Mouse (Mus musculus) CH12.LX (cell line): ENCODE measurements at regions not wholly inside any gene's neighbourhood (a gene's known extent, or its start where the extent isn't known, plus 50 kb on each side); places are given as distances from the start of the nearest gene placed in this dataset.

Experiments
- DNase-seq: peaks from one replicate; pipeline ENCODE4 v3.0.0-alpha.2; 2013; ENCODE audit errors: extremely low read depth
- H3K27ac ChIP-seq: 2 replicates; pipeline ENCODE4 v1.5.1; 2012; ENCODE audit warnings: low read depth, mild to moderate bottlenecking, control low read depth, moderate library complexity; ENCODE audit not compliant: insufficient read depth
- H3K27me3 ChIP-seq: replicated peaks from 2 replicates; pipeline ENCODE3; 2012; ENCODE audit warnings: inconsistent platforms
- H3K36me3 ChIP-seq, 2 experiments: replicated peaks in 1 of 2; 2 replicates each; pipeline versions ENCODE3 to v1.6.1; 2012; ENCODE audit warnings: inconsistent platforms in 1 of 2, low read length in 1 of 2, mild to moderate bottlenecking in 1 of 2, mixed read lengths in 1 of 2, moderate library complexity in 1 of 2; ENCODE audit not compliant: control insufficient read depth in 1 of 2, insufficient read depth in 1 of 2
- H3K4me1 ChIP-seq, 2 experiments: 2 replicates each; pipeline ENCODE4 v1.6.1; 2012; ENCODE audit warnings: inconsistent platforms in 1 of 2, moderate library complexity in 1 of 2; ENCODE audit not compliant: insufficient read depth in 2 of 2, control insufficient read depth in 1 of 2
- H3K4me2 ChIP-seq: 2 replicates; pipeline ENCODE4 v1.6.1; 2012; ENCODE audit warnings: low read depth, mild to moderate bottlenecking, control low read depth; ENCODE audit not compliant: poor library complexity, insufficient read depth, severe bottlenecking
- H3K4me3 ChIP-seq, 3 experiments: fragments of 150-350 bp in 1 of 3; sonication (generic) in 1 of 3; replicated peaks in 1 of 3; 2 replicates each; pipeline versions ENCODE3 to v1.5.1; 2011 to 2012; ENCODE audit warnings: low read depth in 2 of 3, low read length in 2 of 3, mild to moderate bottlenecking in 2 of 3, moderate library complexity in 2 of 3, control low read depth in 1 of 3, improper control_type of control experiment in 1 of 3, inconsistent platforms in 1 of 3, mixed read lengths in 1 of 3; ENCODE audit not compliant: poor library complexity in 1 of 3
- H3K79me2 ChIP-seq: replicated peaks from 2 replicates; pipeline ENCODE4 v1.6.1; 2012; ENCODE audit warnings: mild to moderate bottlenecking, moderate library complexity; ENCODE audit not compliant: control insufficient read depth, poor library complexity, insufficient read depth, severe bottlenecking; ENCODE audit errors: extremely low read depth
- H3K9ac ChIP-seq: 2 replicates; pipeline ENCODE4 v1.6.1; 2012; ENCODE audit warnings: low read depth, mild to moderate bottlenecking, control low read depth, moderate library complexity; ENCODE audit not compliant: insufficient read depth
- H3K9me3 ChIP-seq: replicated peaks from 2 replicates; pipeline ENCODE3; 2012; ENCODE audit warnings: low read length, inconsistent platforms, mixed read lengths
- CHD1 ChIP-seq: IDR thresholded peaks from 2 replicates; pipeline ENCODE4 v1.6.1; 2012; ENCODE audit warnings: low read depth, low read length, improper control_type of control experiment, inconsistent platforms
- CTCF ChIP-seq, 2 experiments: IDR thresholded peaks in 1 of 2; conservative IDR thresholded peaks in 1 of 2; 2 replicates each; pipeline ENCODE4 v1.5.1; 2011 to 2012; ENCODE audit warnings: low read depth in 2 of 2, low read length in 2 of 2, improper control_type of control experiment in 1 of 2, inconsistent platforms in 1 of 2, mild to moderate bottlenecking in 1 of 2, moderate library complexity in 1 of 2
- ELF1 ChIP-seq: IDR thresholded peaks from 2 replicates; pipeline ENCODE4 v1.6.1; 2014; ENCODE audit warnings: low read depth, mild to moderate bottlenecking, inconsistent platforms, low read length, improper control_type of control experiment
- ETS1 ChIP-seq: conservative IDR thresholded peaks from 2 replicates; pipeline ENCODE4 v1.6.1; 2012; ENCODE audit warnings: low read depth, mild to moderate bottlenecking, inconsistent platforms, low read length, improper control_type of control experiment, moderate library complexity
- IRF4 ChIP-seq: IDR thresholded peaks from 2 replicates; pipeline ENCODE4 v1.6.1; 2014; ENCODE audit warnings: low read depth, mild to moderate bottlenecking, inconsistent platforms, low read length, improper control_type of control experiment
- MAFK ChIP-seq: IDR thresholded peaks from 2 replicates; pipeline ENCODE4 v1.6.1; 2011; ENCODE audit warnings: low read length, improper control_type of control experiment; ENCODE audit not compliant: insufficient replicate concordance
- MAZ ChIP-seq: IDR thresholded peaks from 2 replicates; pipeline ENCODE4 v1.6.1; 2012; ENCODE audit warnings: low read depth, mild to moderate bottlenecking, inconsistent platforms, low read length, improper control_type of control experiment, moderate library complexity
- MEF2A ChIP-seq: IDR thresholded peaks from 2 replicates; pipeline ENCODE4 v1.6.1; 2014; ENCODE audit warnings: low read depth, mild to moderate bottlenecking, inconsistent platforms, low read length, improper control_type of control experiment, borderline replicate concordance
- MYC ChIP-seq: IDR thresholded peaks from 2 replicates; pipeline ENCODE4 v1.6.1; 2011; ENCODE audit warnings: low read depth, mild to moderate bottlenecking, improper control_type of control experiment, low read length
- POLR2A ChIP-seq: IDR thresholded peaks from 2 replicates; pipeline ENCODE4 v1.6.1; 2011; ENCODE audit warnings: low read depth, mild to moderate bottlenecking, improper control_type of control experiment, low read length
- SIN3A ChIP-seq: IDR thresholded peaks from 2 replicates; pipeline ENCODE4 v1.6.1; 2012; ENCODE audit warnings: low read length, improper control_type of control experiment, inconsistent platforms
- SMC3 ChIP-seq: IDR thresholded peaks from 2 replicates; pipeline ENCODE4 v1.6.1; 2011; ENCODE audit warnings: low read depth, low read length, improper control_type of control experiment
- TBP ChIP-seq: conservative IDR thresholded peaks from 2 replicates; pipeline ENCODE4 v1.6.1; 2011; ENCODE audit warnings: low read depth, low read length, improper control_type of control experiment
- TCF12 ChIP-seq: IDR thresholded peaks from 2 replicates; pipeline ENCODE4 v1.6.1; 2014; ENCODE audit warnings: low read depth, mild to moderate bottlenecking, inconsistent platforms, low read length, improper control_type of control experiment
- UBTF ChIP-seq: IDR thresholded peaks from 2 replicates; pipeline ENCODE4 v1.6.1; 2012; ENCODE audit warnings: low read depth, mild to moderate bottlenecking, inconsistent platforms, low read length, improper control_type of control experiment, moderate library complexity
- ZKSCAN1 ChIP-seq: IDR thresholded peaks from 2 replicates; pipeline ENCODE4 v1.6.1; 2012; ENCODE audit warnings: low read depth, inconsistent platforms, low read length, improper control_type of control experiment, borderline replicate concordance
- dilution Hi-C: fragments of 300-500 bp; cut with MboI; formaldehyde crosslinking; loops from 2 replicates; pipeline ENCODE4 v1.14.3; 2020; ENCODE audit warnings: low sequenced_read_pairs; ENCODE audit not compliant: extremely low pct_unique_long_range_greater_than_20kb, extremely low pct_ligation_motif_present
- in situ Hi-C: fragments of 300-500 bp; cut with MboI; formaldehyde crosslinking; loops from 3 replicates; pipeline ENCODE4 v1.14.3; 2019; ENCODE audit warnings: low sequenced_read_pairs, low pct_ligation_motif_present, low pct_unique_long_range_greater_than_20kb, mixed read lengths

DNA sequence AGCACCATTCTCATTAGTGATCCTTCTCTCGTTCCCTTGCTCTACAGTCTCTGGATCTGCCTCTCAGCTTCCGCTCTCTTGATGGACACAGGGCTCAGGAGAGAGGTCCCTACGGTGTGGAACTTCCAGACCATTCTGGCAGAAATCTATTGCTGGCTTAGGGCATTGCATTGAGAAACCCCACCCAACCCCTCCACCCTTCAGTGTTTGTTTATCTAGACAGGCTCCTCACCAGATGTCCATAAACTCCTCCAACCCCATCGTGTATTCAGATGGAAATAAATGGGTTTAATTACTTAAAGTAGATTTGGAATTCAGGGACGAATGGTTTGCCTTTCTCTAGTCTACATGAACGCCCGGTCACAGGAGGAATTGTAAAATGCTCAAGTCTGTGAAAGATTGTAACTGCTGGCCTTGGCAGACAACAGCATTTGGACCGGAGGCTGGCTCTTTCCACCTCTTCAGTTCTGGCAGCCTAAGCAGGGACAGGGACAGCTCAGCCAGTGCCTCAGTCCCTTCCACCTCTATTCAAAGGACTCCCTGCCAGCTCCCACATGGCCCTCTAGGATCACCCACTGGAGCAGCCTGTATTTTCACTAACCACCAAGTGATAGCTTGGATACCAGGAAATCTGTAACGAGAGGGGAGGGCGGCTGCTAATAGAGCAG is 74.0 kb upstream of the Rbfox1 start:
- no peak for DNase-seq
- H3K9ac ChIP-seq = no peak overlapping the region
- dilution Hi-C loops = no loop called here
- no peaks in the 10 kb centered on the region for H3K36me3 ChIP-seq
- TF ChIP-seq ETS1 (no peak), MEF2A (no peak), ZKSCAN1 (no peak), MAFK (no peak), MYC (no peak), SIN3A (no peak), CTCF (conservative IDR thresholded peaks at IDR 0.05 in 1 of 2, IDR thresholded peaks at IDR 0.05 in 1 of 2; ENCODE audit: low read depth in 2 of 2, low read length in 2 of 2) (no peak)
- in situ Hi-C loops = no loop called here
- no peak overlapping the region for H3K4me3 ChIP-seq
- no peak overlapping the region for H3K4me2 ChIP-seq
- no peak overlapping the region for H3K27ac ChIP-seq
- no peaks in the 10 kb centered on the region for H3K79me2 ChIP-seq
- H3K4me1 ChIP-seq = no peaks in the 10 kb centered on the region
- peaks cover 12% of the 10 kb centered on the region for H3K9me3 ChIP-seq
- peaks cover 46% of the 10 kb centered on the region for H3K27me3 ChIP-seq

DNA sequence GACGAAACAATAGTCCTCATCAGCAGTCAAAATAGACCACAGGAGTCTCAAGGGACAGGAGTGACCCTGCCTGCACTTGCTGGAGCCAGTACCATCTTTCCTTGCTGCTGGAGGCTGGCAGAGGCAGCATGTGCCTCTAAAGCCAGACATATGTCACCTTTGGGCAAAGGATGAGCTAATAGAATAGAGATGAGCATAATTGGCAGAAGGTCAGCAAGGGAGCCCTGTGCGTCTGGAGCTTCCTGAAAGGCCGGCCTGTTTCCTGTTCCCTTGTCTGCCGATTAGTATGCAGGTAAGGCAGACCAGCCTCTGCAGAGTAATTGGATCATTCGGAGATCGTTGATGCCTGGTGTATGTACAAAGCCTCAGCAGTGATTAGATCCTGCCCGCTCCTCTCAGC is 87.0 kb upstream of the Rbfox1 start:
- peak; percentile 1 for DNase-seq
- Histone ChIP-seq H3K9me3 (peaks cover 9% of the 10 kb centered on the region), H3K27ac (no peak overlapping the region), H3K9ac (no peak overlapping the region), H3K79me2 (no peaks in the 10 kb centered on the region), H3K27me3 (peaks cover 70% of the 10 kb centered on the region), H3K4me2 (no peak overlapping the region), H3K4me3 (no peak overlapping the region), H3K4me1 (peaks cover 0 to 5% of the 10 kb centered on the region in 2 experiments; a peak in 1 of 4 replicates), H3K36me3 (no peaks in the 10 kb centered on the region)
- TF ChIP-seq POLR2A = no peak
- in situ Hi-C loops = no loop called here
- dilution Hi-C loops = no loop called here

GRCm38 (mm10) chr16:5792216-5792615 is 92.9 kb upstream of the Rbfox1 start:
- Histone ChIP-seq H3K9me3 (peaks cover 4% of the 10 kb centered on the region), H3K27ac (no peak overlapping the region), H3K9ac (no peak overlapping the region), H3K36me3 (no peaks in the 10 kb centered on the region), H3K4me2 (no peak overlapping the region), H3K4me3 (no peak overlapping the region), H3K4me1 (no peaks in the 10 kb centered on the region), H3K79me2 (no peaks in the 10 kb centered on the region), H3K27me3 (peaks cover 36% of the 10 kb centered on the region)
- no peak for DNase-seq
- dilution Hi-C loops = no loop called here
- no peak for TF ChIP-seq UBTF
- TF ChIP-seq MYC = no peak
- TF ChIP-seq ELF1 = no peak
- no peak for TF ChIP-seq TCF12
- TF ChIP-seq MAZ = no peak
- no peak for TF ChIP-seq POLR2A
- TF ChIP-seq CTCF (conservative IDR thresholded peaks at IDR 0.05 in 1 of 2, IDR thresholded peaks at IDR 0.05 in 1 of 2; ENCODE audit: low read depth in 2 of 2, low read length in 2 of 2) = no peak
- TF ChIP-seq TBP = no peak
- TF ChIP-seq CHD1 = no peak
- no peak for TF ChIP-seq ETS1
- TF ChIP-seq SMC3 = no peak
- no peak for TF ChIP-seq IRF4
- in situ Hi-C loops = no loop called here
